Mouse (Mus musculus) embryonic facial prominence, embryonic 13.5 days (tissue): ENCODE measurements around the gene Akna. TPM values are rescaled to one million over a fixed set of nuclear protein-coding genes. Genes with fewer than 3 reads are reported as not detected.
A peak's percentile ranks its signal among the peaks of the same experiment; 100 is the strongest.

Source experiments
- ATAC-seq: fragments of 200-750 bp; cut with Nextera tagmentation; 2 replicates; pipeline ENCODE4 v1.8.0; 2017; ENCODE audit warnings: low read depth; ENCODE audit not compliant: insufficient number of reproducible peaks, insufficient read depth, low FRiP score, low TSS enrichment
- H3K27ac ChIP-seq: fragments of 300-500 bp; sonication (generic); 2 replicates; pipeline ENCODE4 v1.5.1; 2015; ENCODE audit warnings: moderate library complexity, mild to moderate bottlenecking, inconsistent platforms
- H3K27me3 ChIP-seq: fragments of 300-500 bp; sonication (generic); 2 replicates; pipeline ENCODE4 v1.6.1; 2015; ENCODE audit warnings: mild to moderate bottlenecking, inconsistent platforms
- H3K36me3 ChIP-seq: fragments of 300-500 bp; sonication (generic); 2 replicates; pipeline ENCODE4 v1.6.1; 2015; ENCODE audit warnings: mild to moderate bottlenecking, inconsistent platforms
- H3K4me1 ChIP-seq: fragments of 300-500 bp; sonication (generic); 2 replicates; pipeline ENCODE4 v1.6.1; 2015; ENCODE audit warnings: inconsistent platforms
- H3K4me2 ChIP-seq: fragments of 300-500 bp; sonication (generic); 2 replicates; pipeline ENCODE4 v1.6.1; 2015; ENCODE audit warnings: moderate library complexity, mild to moderate bottlenecking, inconsistent platforms
- H3K4me3 ChIP-seq: fragments of 300-500 bp; sonication (generic); 2 replicates; pipeline ENCODE4 v1.5.1; 2015; ENCODE audit warnings: mild to moderate bottlenecking, inconsistent platforms
- H3K9ac ChIP-seq: fragments of 300-500 bp; sonication (generic); 2 replicates; pipeline ENCODE4 v1.6.1; 2015; ENCODE audit warnings: mild to moderate bottlenecking, inconsistent platforms
- H3K9me3 ChIP-seq: fragments of 300-500 bp; sonication (generic); 2 replicates; pipeline ENCODE4 v1.6.1; 2016; ENCODE audit warnings: inconsistent platforms
- WGBS: fragments of 180-500 bp; shearing (Covaris S2); methylation state at CpG from one replicate; pipeline ENCODE4 v1.1.7; 2015; ENCODE audit warnings: mixed read lengths; 5-methylcytosine and 5-hydroxymethylcytosine counted together
- polyA plus RNA-seq: library from polyadenylated mRNA; unstranded; fragments of >200 nt; fragmentation: Nextera tagmentation; extraction: Ambion mirVana; gene quantifications from 2 replicates; pipeline ENCODE4 v1.2.1, GENCODE M21; 2015

The Akna gene
- polyA plus RNA-seq, 1 experiment from 2014 or later: 10.0 TPM

GRCm38 (mm10) chr4:63398854-63399609 is 4.1 kb downstream of the Akna start:
- Histone ChIP-seq H3K27ac (peak overlapping the region; percentile 75), H3K9me3 (no peaks in the 10 kb centered on the region), H3K4me3 (no peak overlapping the region), H3K4me2 (no peak overlapping the region), H3K9ac (peak overlapping the region; percentile 3), H3K27me3 (no peaks in the 10 kb centered on the region), H3K4me1 (peaks cover 62% of the 10 kb centered on the region), H3K36me3 (peaks cover 31% of the 10 kb centered on the region)
- 39% methylated on average over 11 of the region's 11 CpGs for WGBS
- ATAC-seq: no peak

- Histone ChIP-seq H3K4me2 (no peak overlapping the region), H3K36me3 (peaks cover 39% of the 10 kb centered on the region), H3K9ac (0 out of 2 replicates have a peak overlapping the region, but pooled peaks have one; percentile 1), H3K4me3 (no peak overlapping the region), H3K4me1 (peaks cover 52% of the 10 kb centered on the region), H3K27ac (peak overlapping the region; percentile 75; the same call in 1 of the 2 replicates), H3K27me3 (no peaks in the 10 kb centered on the region), H3K9me3 (no peaks in the 10 kb centered on the region)
- 87% methylated on average over 10 of the region's 10 CpGs for WGBS
- ATAC-seq: no peak
Observed at GRCm38 (mm10) chr4:63397981-63398537, 5.1 kb downstream of the Akna start.

GRCm38 (mm10) chr4:63391322-63391721 is 11.8 kb downstream of the Akna start:
- Histone ChIP-seq H3K9ac (no peak overlapping the region), H3K9me3 (no peaks in the 10 kb centered on the region), H3K27me3 (no peaks in the 10 kb centered on the region), H3K4me2 (no peak overlapping the region), H3K27ac (no peak overlapping the region), H3K4me1 (peaks cover 18% of the 10 kb centered on the region), H3K4me3 (no peak overlapping the region), H3K36me3 (peaks cover 68% of the 10 kb centered on the region)
- ATAC-seq: no peak
- WGBS: 66% methylated on average over 6 of the region's 6 CpGs

GRCm38 (mm10) chr4:63389887-63390528 is 13.1 kb downstream of the Akna start:
- H3K4me3 ChIP-seq: no peak overlapping the region
- H3K27ac ChIP-seq: no peak overlapping the region
- H3K36me3 ChIP-seq: peaks cover 71% of the 10 kb centered on the region
- H3K27me3 ChIP-seq: no peaks in the 10 kb centered on the region
- H3K9me3 ChIP-seq: no peaks in the 10 kb centered on the region
- 67% methylated on average over 11 of the region's 11 CpGs for WGBS
- H3K4me1 ChIP-seq: peaks cover 18% of the 10 kb centered on the region
- no peak overlapping the region for H3K4me2 ChIP-seq
- H3K9ac ChIP-seq: no peak overlapping the region
- no peak for ATAC-seq

GRCm38 (mm10) chr4:63389121-63389886 is 13.8 kb downstream of the Akna start:
- Histone ChIP-seq H3K4me3 (no peak overlapping the region), H3K9me3 (no peaks in the 10 kb centered on the region), H3K4me2 (no peak overlapping the region), H3K9ac (no peak overlapping the region), H3K4me1 (peaks cover 18% of the 10 kb centered on the region), H3K36me3 (peaks cover 67% of the 10 kb centered on the region), H3K27ac (0 out of 2 replicates have a peak overlapping the region, but pooled peaks have one; percentile 0), H3K27me3 (no peaks in the 10 kb centered on the region)
- ATAC-seq: no peak
- WGBS: 29% methylated on average over 8 of the region's 8 CpGs

DNA sequence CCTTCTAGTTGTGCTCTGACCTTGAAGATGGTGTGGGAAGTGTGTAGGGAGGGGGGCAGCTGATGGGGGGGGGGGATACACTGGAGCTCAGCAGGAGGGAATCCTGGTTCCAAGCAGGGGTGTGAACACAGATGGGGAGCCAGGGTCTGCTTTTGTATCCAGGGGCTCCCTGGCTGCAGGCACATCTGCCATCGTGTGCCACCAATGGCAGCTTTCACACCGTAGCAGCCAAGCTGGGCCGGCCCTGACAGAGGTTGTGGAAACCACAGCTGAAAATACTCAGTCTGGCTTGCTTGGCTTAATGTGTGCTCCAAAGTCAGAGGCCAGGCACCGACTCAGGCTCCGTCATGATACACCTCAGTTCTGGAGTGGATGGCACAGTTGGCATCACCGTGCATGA is 15.1 kb downstream of the Akna start:
- H3K9me3 ChIP-seq: no peaks in the 10 kb centered on the region
- H3K4me2 ChIP-seq: no peak overlapping the region
- WGBS: 85% methylated on average over 6 of the region's 6 CpGs
- no peak overlapping the region for H3K27ac ChIP-seq
- no peaks in the 10 kb centered on the region for H3K27me3 ChIP-seq
- peaks cover 18% of the 10 kb centered on the region for H3K4me1 ChIP-seq
- peaks cover 68% of the 10 kb centered on the region for H3K36me3 ChIP-seq
- H3K9ac ChIP-seq: no peak overlapping the region
- H3K4me3 ChIP-seq: no peak overlapping the region
- ATAC-seq: no peak

DNA sequence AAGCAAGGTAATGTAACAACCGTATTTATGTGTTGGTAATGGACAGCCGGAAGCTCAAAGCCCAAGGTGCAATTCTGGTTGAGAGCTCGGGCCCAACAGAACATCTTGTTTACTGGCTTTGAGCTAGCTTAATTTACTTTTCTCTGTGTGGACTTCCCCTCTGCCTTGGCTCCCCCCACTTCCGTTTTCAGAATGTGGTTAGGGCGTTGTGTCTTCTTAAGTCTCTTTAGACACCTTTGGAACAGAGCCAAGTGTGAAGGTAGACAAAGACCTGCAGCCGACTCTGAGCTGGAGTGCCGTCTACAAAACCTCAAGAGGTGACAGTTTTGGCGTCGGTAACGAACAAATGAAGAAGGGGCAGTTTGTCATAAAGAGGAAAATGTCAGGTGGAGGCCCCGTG is 17.4 kb downstream of the Akna start:
- Histone ChIP-seq H3K4me1 (peaks cover 12% of the 10 kb centered on the region), H3K27ac (no peak overlapping the region), H3K4me3 (no peak overlapping the region), H3K4me2 (no peak overlapping the region), H3K36me3 (peaks cover 71% of the 10 kb centered on the region), H3K27me3 (no peaks in the 10 kb centered on the region), H3K9me3 (no peaks in the 10 kb centered on the region), H3K9ac (no peak overlapping the region)
- 80% methylated on average over 11 of the region's 11 CpGs for WGBS
- no peak for ATAC-seq

DNA sequence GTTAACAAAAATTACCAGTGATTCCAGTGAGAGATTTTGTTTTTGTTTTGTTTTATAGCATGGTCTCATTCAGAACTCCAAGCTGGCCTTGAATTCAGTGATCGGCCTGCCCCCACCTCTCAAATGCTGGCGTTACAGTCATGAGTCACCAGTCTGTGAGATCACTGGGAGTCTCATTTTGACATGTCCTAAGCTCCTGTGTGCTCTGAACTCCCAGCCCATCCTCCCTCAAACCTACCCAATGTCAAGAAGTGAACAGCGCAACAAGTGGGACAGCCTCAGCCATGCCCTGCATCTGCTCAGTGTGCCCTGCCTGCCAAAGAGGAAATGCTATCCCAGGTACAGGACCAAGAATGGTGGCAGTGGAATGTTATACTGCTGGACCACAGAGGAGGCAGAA is 17.9 kb downstream of the Akna start:
- H3K4me1 ChIP-seq: peaks cover 12% of the 10 kb centered on the region
- ATAC-seq: no peak
- no peaks in the 10 kb centered on the region for H3K27me3 ChIP-seq
- H3K9ac ChIP-seq: no peak overlapping the region
- H3K27ac ChIP-seq: no peak overlapping the region; the same call in 1 of the 2 replicates
- H3K4me3 ChIP-seq: no peak overlapping the region
- peaks cover 76% of the 10 kb centered on the region for H3K36me3 ChIP-seq
- no peak overlapping the region for H3K4me2 ChIP-seq
- H3K9me3 ChIP-seq: no peaks in the 10 kb centered on the region
- 93% methylated on average over 3 of the region's 3 CpGs for WGBS

GRCm38 (mm10) chr4:63384262-63384661 is 18.9 kb downstream of the Akna start:
- Histone ChIP-seq H3K4me2 (no peak overlapping the region), H3K4me3 (no peak overlapping the region), H3K9ac (no peak overlapping the region), H3K9me3 (no peaks in the 10 kb centered on the region), H3K36me3 (peaks cover 82% of the 10 kb centered on the region), H3K27me3 (no peaks in the 10 kb centered on the region), H3K4me1 (peaks cover 5% of the 10 kb centered on the region), H3K27ac (no peak overlapping the region)
- 90% methylated on average over 4 of the region's 4 CpGs for WGBS
- ATAC-seq: no peak

- WGBS: 88% methylated on average over 12 of the region's 12 CpGs
- Histone ChIP-seq H3K27me3 (no peaks in the 10 kb centered on the region), H3K4me3 (no peak overlapping the region), H3K27ac (no peak overlapping the region), H3K9ac (no peak overlapping the region), H3K4me1 (no peaks in the 10 kb centered on the region), H3K4me2 (no peak overlapping the region), H3K36me3 (peaks cover 90% of the 10 kb centered on the region), H3K9me3 (no peaks in the 10 kb centered on the region)
- ATAC-seq: no peak
Observed at GRCm38 (mm10) chr4:63383474-63383873, 19.7 kb downstream of the Akna start.

GRCm38 (mm10) chr4:63382676-63383369 is 20.3 kb downstream of the Akna start:
- Histone ChIP-seq H3K27ac (no peak overlapping the region), H3K27me3 (no peaks in the 10 kb centered on the region), H3K4me2 (no peak overlapping the region), H3K4me3 (no peak overlapping the region), H3K9ac (no peak overlapping the region), H3K36me3 (peaks cover 92% of the 10 kb centered on the region), H3K9me3 (no peaks in the 10 kb centered on the region), H3K4me1 (no peaks in the 10 kb centered on the region)
- WGBS: 89% methylated on average over 4 of the region's 4 CpGs
- ATAC-seq: no peak
